Mouse (Mus musculus): ENCODE results near the gene Ncl.
"Not testable (repeated sequence)": the region's sequence is repeated elsewhere in the genome, so short reads cannot be mapped to it uniquely, and the experiment has no call there.

The Ncl gene

GRCm38 (mm10) chr1:86359798-86360179 lies 589 bp upstream of the Ncl start:
- no peak for DNase-seq (ENCODE audit: low spot score)

DNA sequence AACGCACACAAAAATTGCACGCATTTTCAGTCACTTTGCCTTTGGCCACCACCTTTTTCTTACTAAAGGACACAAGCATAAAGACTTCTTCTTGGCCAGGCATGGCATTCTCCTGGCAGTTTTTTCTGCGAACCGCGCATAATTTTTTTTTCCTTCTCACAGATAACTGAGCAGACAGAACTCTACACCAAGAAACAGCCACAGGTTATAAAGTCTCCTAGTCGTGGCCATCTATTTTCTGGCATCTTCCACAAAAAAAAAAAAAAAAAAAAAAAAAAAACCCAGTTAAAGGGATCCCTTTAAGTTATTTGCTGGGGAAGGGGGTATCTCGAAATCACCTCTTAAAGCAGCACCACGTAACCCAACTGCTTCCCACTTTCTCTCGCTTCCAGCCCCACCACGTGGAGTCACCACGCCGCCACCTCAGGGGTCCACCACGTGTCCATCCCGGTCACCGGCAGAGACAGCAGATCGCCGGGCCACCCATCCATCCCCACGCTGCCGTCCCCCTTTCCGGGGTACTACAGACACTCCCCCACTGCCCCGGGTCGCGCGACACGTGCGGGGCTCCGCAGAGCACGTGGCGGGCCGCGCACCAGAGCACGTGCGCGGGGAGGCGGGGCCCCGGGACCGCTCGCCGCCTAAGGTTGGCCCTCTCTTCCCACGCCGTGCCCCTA lies 833 bp downstream of the Ncl start:
- no peak for DNase-seq (ENCODE audit: low spot score)

DNA sequence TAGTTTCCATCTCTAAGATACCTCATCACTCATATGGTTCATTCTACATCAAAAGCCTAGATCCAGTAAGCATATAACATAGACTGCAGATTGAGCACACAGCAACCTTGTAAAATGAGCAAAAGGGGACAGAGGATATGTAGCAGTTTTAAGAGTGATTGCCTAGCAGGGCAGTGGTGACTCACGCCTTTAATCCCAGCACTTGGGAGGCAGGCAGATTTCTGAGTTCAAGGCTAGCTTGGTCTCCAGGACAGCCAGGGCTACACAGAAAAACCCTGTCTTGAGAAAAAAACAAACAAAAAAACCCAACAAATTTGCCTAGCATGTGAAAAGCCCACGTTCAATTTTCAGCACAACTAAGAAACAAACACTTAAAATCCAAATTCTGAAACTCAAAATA lies 5.0 kb downstream of the Ncl start:
- DNase-seq (ENCODE audit: low spot score), result no peak

DNA sequence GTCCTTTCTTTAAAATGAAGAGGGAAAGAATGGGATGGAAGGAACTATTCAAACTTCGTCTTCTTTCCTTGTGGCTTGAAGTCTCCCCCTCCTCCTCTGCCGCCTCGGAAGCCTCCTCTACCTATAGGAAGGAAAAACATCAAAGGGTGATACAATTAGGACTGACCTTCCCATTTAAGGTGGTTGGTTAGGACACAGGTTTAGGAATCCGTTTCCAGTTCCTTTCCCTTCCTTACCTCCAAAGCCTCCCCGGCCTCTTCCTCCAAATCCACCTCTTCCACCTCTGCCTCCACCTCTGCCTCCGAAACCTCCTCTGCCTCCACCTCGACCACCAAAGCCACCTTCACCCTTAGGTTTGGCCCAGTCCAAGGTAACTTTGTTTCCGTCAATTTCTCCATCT lies 8.6 kb downstream of the Ncl start:
- DNase-seq (ENCODE audit: low spot score), result no peak

DNA sequence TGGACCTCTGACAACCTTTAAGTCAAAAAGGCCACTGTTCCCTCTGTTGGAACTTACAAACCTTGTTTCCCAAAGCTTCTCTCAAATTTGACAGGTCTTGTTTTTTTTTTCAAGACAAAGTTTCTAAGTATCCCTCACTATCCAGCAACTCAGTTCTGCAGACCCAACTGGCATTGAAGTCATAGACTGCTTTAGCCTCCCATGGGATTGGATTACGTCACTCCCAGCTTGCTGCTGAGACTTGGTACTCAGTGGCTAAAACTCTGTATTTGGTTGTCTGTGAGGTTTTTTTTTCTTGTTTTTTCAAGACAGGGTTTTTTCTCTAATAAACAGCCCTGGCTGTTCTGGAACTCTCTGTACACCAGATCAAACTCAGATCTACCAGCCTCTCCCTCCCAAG lies 9.5 kb downstream of the Ncl start:
- no peak for DNase-seq (ENCODE audit: low spot score)

DNA sequence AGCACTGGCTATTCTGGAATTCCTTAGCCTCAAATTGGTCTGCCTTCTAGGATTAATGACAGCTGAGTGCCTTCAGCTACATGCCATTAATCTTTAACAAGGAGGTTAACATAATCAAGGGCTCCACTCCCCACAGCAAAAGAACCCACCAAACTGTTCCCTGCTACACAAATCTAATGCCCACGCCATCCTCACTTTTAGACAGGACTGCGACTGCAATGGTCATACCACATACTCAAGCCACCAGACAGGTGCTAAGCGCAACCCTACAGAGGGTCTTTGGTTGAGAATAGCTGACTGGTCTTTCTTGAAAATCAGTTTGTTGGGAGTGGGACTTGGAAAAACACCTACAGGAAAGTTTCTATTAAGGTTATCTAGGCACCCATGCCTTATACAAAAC lies 10.0 kb downstream of the Ncl start:
- DNase-seq (ENCODE audit: low spot score), result no peak

DNA sequence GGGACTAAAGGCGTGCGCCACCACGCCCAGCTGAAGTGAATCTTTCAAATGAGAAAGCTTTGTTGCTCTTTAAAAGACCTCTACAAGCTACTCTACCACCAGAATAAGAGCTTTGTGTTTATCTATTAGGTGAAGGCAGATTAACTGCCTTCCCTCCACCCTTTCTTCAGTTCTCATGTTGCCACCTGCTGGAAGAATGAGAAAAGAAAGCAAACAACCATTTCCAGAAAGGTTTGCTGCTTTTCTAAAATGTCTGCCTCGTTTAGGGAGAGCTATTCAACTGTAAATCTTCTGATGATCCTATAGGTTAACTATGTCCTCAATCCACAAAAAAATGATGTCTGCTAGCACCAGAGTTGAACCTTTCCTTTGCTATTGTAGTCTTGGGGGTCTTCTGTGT lies 10.4 kb downstream of the Ncl start:
- no peak for DNase-seq (ENCODE audit: low spot score)

GRCm38 (mm10) chr1:86348083-86348482 lies 11.1 kb downstream of the Ncl start:
- DNase-seq (ENCODE audit: low spot score), result no peak

DNA sequence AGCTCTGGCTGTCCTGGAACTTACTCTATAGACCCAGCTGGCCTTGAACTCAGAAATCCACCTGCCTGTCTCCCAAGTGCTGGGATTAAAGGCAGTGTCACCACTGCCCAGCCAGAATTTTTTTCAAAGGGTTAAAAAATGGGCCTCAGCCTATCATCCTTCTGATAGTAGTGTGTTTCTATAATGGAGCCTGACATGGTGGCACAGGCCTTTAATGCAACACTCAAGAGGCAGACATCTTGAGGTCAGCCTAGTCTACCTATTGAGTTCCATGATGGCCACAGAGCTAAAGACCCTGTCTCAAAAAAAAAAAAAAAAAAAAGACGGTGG lies 11.5 kb downstream of the Ncl start:
- DNase-seq (ENCODE audit: low spot score), result no peak

- DNase-seq (ENCODE audit: low spot score), result no peak
Observed at GRCm38 (mm10) chr1:86346851-86347715, 12.1 kb downstream of the Ncl start.

DNA sequence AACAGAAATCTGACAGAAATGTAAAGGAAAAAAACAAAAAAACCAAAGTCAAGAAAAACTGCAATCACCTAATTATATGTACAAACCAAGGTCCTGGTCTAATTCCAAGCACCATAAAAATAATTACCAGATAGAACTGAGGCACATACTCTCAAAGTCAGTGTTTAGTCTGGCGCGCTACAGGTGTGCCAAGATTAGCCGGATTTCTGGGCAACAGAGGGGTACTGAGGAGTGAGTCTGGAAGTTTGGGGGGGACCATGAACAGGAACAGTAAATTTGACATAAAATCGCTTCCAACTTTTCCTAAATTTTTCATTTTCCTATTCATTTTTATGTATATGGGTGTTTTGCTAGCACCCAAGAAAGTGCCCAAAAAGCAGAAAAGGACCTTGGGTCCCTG lies 13.2 kb downstream of the Ncl start:
- no peak for DNase-seq (ENCODE audit: low spot score)

GRCm38 (mm10) chr1:86345069-86345468 lies 14.1 kb downstream of the Ncl start:
- no peak for DNase-seq (ENCODE audit: low spot score)

- no peak for DNase-seq (ENCODE audit: low spot score)
Observed at GRCm38 (mm10) chr1:86343969-86344861, 15.0 kb downstream of the Ncl start.

GRCm38 (mm10) chr1:86343087-86343645 lies 16.0 kb downstream of the Ncl start:
- DNase-seq (ENCODE audit: low spot score), result no peak

- no peak for DNase-seq (ENCODE audit: low spot score)
Observed at GRCm38 (mm10) chr1:86342371-86342770, 16.8 kb downstream of the Ncl start.

DNA sequence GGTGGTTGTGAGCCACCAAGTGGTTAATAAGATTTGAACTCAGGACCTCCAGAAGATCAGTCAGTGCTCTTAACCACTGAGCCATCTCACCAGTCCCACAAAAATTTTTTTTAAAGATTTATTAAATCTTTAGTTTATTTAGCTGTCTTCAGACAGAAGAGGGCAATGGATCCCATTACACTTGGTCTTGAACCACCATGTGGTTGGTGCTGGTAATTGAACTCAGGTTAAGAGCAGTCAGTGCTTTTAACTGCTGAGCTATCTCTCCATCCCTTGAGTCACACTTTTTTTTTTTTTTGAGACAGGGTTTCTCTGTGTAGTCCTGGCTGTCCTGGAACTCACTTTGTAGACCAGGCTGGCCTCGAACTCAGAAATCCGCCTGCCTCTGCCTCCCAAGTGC lies 18.1 kb downstream of the Ncl start:
- DNase-seq (ENCODE audit: low spot score), result not testable (repeated sequence)

GRCm38 (mm10) chr1:86339156-86339812 lies 19.9 kb downstream of the Ncl start:
- peak; percentile 81 for DNase-seq (ENCODE audit: low spot score)

GRCm38 (mm10) chr1:86336330-86336729 lies 22.9 kb downstream of the Ncl start:
- DNase-seq (ENCODE audit: low spot score), result no peak

- DNase-seq (ENCODE audit: low spot score), result no peak
Observed at GRCm38 (mm10) chr1:86320822-86321413, 38.3 kb downstream of the Ncl start.

DNA sequence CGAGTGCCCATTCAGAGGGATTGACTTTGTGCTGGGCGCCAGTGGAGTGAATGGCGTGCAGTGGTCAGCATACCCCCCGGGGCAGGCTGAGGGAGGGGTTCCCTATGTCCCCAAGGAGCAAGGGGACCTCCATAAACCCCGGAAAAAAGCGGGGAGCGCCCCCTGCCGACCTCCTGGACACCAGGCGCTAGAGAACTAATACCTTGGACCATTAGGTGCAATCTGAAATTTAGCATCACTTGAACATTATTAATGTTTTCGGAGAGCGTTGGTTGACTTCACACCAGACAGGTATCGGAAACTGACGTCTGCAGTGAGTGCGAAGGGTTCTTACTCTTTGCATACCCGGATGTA lies 45.5 kb downstream of the Ncl start:
- no peak for DNase-seq (ENCODE audit: low spot score)

- no peak for DNase-seq (ENCODE audit: low spot score)
Observed at GRCm38 (mm10) chr1:86313096-86313771, 46.0 kb downstream of the Ncl start.

Data from left cerebral cortex, adult 11 months (tissue).